Comparison of ENCODE assay signal across 8 mouse cellular contexts in the genomic region with DNA sequence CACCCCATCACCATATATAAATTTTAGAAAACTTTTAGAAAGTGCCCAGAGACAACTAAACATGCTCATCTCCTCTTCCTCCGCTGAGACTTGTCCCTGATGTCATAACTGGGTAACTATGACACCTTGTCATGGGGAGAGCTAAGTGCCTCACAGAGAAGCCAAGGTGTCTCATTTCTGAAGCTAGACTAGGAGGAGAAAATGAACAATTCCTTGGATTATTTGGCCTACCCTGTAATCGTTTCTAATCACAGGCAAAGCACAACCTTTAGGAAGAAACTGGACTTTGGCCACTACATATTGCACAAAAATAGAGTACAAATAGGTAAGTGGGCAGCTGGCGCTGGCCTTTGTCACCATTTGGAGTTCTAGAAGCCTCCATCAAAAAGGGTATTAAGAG. TPM values are rescaled to one million over a fixed set of nuclear protein-coding genes. Genes with fewer than 3 reads are reported as not detected.
DNase-seq lines count a peak whose midpoint lies in the region; ATAC-seq and TF ChIP-seq lines count a peak whose summit lies in the region.

A gene (minus strand): TSS at position 101 of the 400 bp plus-strand sequence.

- 75% methylated on average over 3 of the region's 3 CpGs for WGBS in bone marrow, adult 2 months
- 77% methylated on average over 3 of the region's 3 CpGs for WGBS in heart, embryonic 14.5 days
- 78% methylated on average over 3 of the region's 3 CpGs for WGBS in stomach, postnatal 0 days

- TF ChIP-seq CTCF in bone marrow, adult 2 months (IDR thresholded peaks at IDR 0.05; ENCODE audit: control insufficient read depth, insufficient read depth, low read length), result no peak
- no peak for TF ChIP-seq CTCF in stomach, postnatal 0 days (IDR thresholded peaks at IDR 0.05; ENCODE audit: low read depth)

- H3K4me2 ChIP-seq in heart, embryonic 14.5 days (ENCODE audit: low read length), result no peak within 1 kb of the TSS
- peak within 1 kb of the TSS; percentile 36; the same call in 1 of the 2 replicates for H3K4me2 ChIP-seq in stomach, postnatal 0 days (replicated peaks; ENCODE audit: low read depth)

- DNase-seq in layer of hippocampus, adult 18-20 months (ENCODE audit: low spot score in 2 of 2), result no peak
- DNase-seq in layer of hippocampus, adult 11-12 months (ENCODE audit: low spot score), result no peak
- DNase-seq in left cerebral cortex, postnatal 36 days (ENCODE audit: low spot score in 2 of 2), result no peak
- DNase-seq in stomach, postnatal 0 days (ENCODE audit: low spot score), result no peak
- DNase-seq in thymus, adult 18-20 months, result no peak
- no peak for DNase-seq in kidney, adult 11 months

- no peak for TF ChIP-seq POLR2A in bone marrow, adult 2 months (IDR thresholded peaks at IDR 0.05; ENCODE audit: borderline replicate concordance, control insufficient read depth, low read depth, low read length)

- peaks cover 4% of the 10 kb centered on the region for H3K4me1 ChIP-seq in bone marrow, adult 2 months (ENCODE audit: control insufficient read depth, insufficient read depth, low read length)
- peaks cover 16 to 18% of the 10 kb centered on the region in 2 experiments for H3K4me1 ChIP-seq in heart, embryonic 14.5 days (ENCODE audit: control insufficient read depth in 2 of 2, insufficient read depth in 2 of 2, low read length in 2 of 2)
- H3K4me1 ChIP-seq in stomach, postnatal 0 days (replicated peaks; ENCODE audit: control insufficient read depth, insufficient read depth), result 0 out of 2 replicates have a peak, but pooled peaks cover 2% of the 10 kb centered on the region

- H3K9me3 ChIP-seq in heart, embryonic 14.5 days (ENCODE audit: control insufficient read depth, low read length), result no peaks in the 10 kb centered on the region
- H3K9me3 ChIP-seq in stomach, postnatal 0 days (ENCODE audit: control insufficient read depth, low read length), result no peaks in the 10 kb centered on the region

- no peak within 1 kb of the TSS for H3K27ac ChIP-seq in bone marrow, adult 2 months (ENCODE audit: control insufficient read depth, insufficient read depth, low read depth, low read length, poor library complexity)
- H3K27ac ChIP-seq in heart, embryonic 14.5 days (replicated peaks in 1 of 2; ENCODE audit: control insufficient read depth in 1 of 2, insufficient read depth in 1 of 2, low read depth in 2 of 2, low read length in 2 of 2), result no peak within 1 kb of the TSS
- no peak within 1 kb of the TSS for H3K27ac ChIP-seq in stomach, postnatal 0 days (replicated peaks)

- no peak for TF ChIP-seq EP300 in stomach, postnatal 0 days (optimal IDR thresholded peaks at IDR 0.05)

- no peak within 1 kb of the TSS for H3K9ac ChIP-seq in heart, embryonic 14.5 days (ENCODE audit: low read length)
- H3K9ac ChIP-seq in stomach, postnatal 0 days (ENCODE audit: low read length), result no peak within 1 kb of the TSS

- no peak within 1 kb of the TSS for H3K4me3 ChIP-seq in bone marrow, adult 2 months (replicated peaks; ENCODE audit: control insufficient read depth, low read depth, low read length)
- no peak within 1 kb of the TSS for H3K4me3 ChIP-seq in heart, embryonic 14.5 days (ENCODE audit: control insufficient read depth in 1 of 2, insufficient read depth in 1 of 2, low read depth in 1 of 2, low read length in 2 of 2)
- H3K4me3 ChIP-seq in stomach, postnatal 0 days (ENCODE audit: low read depth, low read length), result no peak within 1 kb of the TSS

- H3K36me3 ChIP-seq in heart, embryonic 14.5 days (ENCODE audit: control insufficient read depth, insufficient read depth, low read length), result no peaks in the 10 kb centered on the region; the same call in 1 of the 2 replicates
- no peaks in the 10 kb centered on the region for H3K36me3 ChIP-seq in stomach, postnatal 0 days (ENCODE audit: control insufficient read depth, insufficient read depth, low read length)

- no peaks in the 10 kb centered on the region for H3K27me3 ChIP-seq in heart, embryonic 14.5 days (ENCODE audit: control insufficient read depth, insufficient read depth, low read length)
- no peaks in the 10 kb centered on the region for H3K27me3 ChIP-seq in stomach, postnatal 0 days (ENCODE audit: control insufficient read depth, insufficient read depth, low read length)

- no peak for ATAC-seq in heart, embryonic 14.5 days (ENCODE audit: insufficient number of reproducible peaks, insufficient read depth, low FRiP score, low read depth)
- no peak for ATAC-seq in stomach, postnatal 0 days (ENCODE audit: low FRiP score, low TSS enrichment)

- intact Hi-C loops in left cerebral cortex, postnatal 36 days (cut with DNase I), result loop anchor here (1.0 to 2.0 kb wide), 3 partner anchors 53 to 154 kb away; no protein-coding TSS in a partner anchor

RNA-seq across cellular contexts. Expression of the gene that starts here (rescaled TPM):
- 100 to 1,000 TPM; 158 TPM for total RNA-seq in layer of hippocampus, adult 18-20 months (2021)
- polyA plus RNA-seq in bone marrow, adult 2 months (2011; ENCODE audit: insufficient read depth, insufficient read length, low replicate concordance, missing spikeins), result 8.2 and 15.2 TPM in 2 replicates
- 56.4 and 58.9 TPM in 2 replicates for polyA plus RNA-seq in heart, embryonic 14.5 days (2014; fragmentation: Nextera tagmentation; extraction: Ambion mirVana)
- total RNA-seq in left cerebral cortex, postnatal 36 days (2021), result 100 to 1,000 TPM; 201 to 252 TPM
- 21.7 and 22.8 TPM in 2 replicates for polyA plus RNA-seq in stomach, postnatal 0 days (2015; fragmentation: Nextera tagmentation; extraction: Ambion mirVana)
